Mouse (Mus musculus) kidney, adult 2 months (tissue): ENCODE measurements around the gene Tmem235.
"Not testable (repeated sequence)": the region's sequence is repeated elsewhere in the genome, so short reads cannot be mapped to it uniquely, and the experiment has no call there.

Source experiments
- CTCF ChIP-seq: fragments of 200-500 bp; conservative IDR thresholded peaks from 2 replicates; pipeline ENCODE4 v1.5.1; 2011; ENCODE audit warnings: low read depth, mild to moderate bottlenecking, control low read depth, low read length, moderate library complexity, mixed read lengths; ENCODE audit not compliant: insufficient read depth, insufficient read length
- POLR2A ChIP-seq: fragments of 200-500 bp; IDR thresholded peaks from one replicate; pipeline ENCODE4 v1.6.1; 2011; ENCODE audit warnings: low read depth, low read length, control low read depth

- TF ChIP-seq POLR2A, CTCF: not testable (repeated sequence)
Observed at GRCm38 (mm10) chr11:117833509-117833908, 27.0 kb upstream of the Tmem235 start.
